Mouse (Mus musculus) stomach, embryonic 16.5 days (tissue): ENCODE measurements around the gene Cd40lg. TPM values are rescaled to one million over a fixed set of nuclear protein-coding genes. Genes with fewer than 3 reads are reported as not detected.

Source experiments
- ATAC-seq: fragments of 200-750 bp; cut with Nextera tagmentation; 2 replicates; pipeline ENCODE4 v1.8.0; 2017; ENCODE audit warnings: moderate number of reproducible peaks, moderate TSS enrichment; ENCODE audit not compliant: insufficient read depth, low FRiP score
- H3K27ac ChIP-seq: fragments of 300-500 bp; sonication (generic); 2 replicates; pipeline ENCODE4 v1.5.1; 2014; ENCODE audit warnings: low read length
- H3K27me3 ChIP-seq: fragments of 300-500 bp; sonication (generic); 2 replicates; pipeline ENCODE4 v1.6.1; 2014; ENCODE audit warnings: low read length, control low read depth, mixed read lengths; ENCODE audit not compliant: control insufficient read depth, insufficient read depth
- H3K36me3 ChIP-seq: fragments of 300-500 bp; sonication (generic); 2 replicates; pipeline ENCODE4 v1.6.1; 2014; ENCODE audit warnings: low read length; ENCODE audit not compliant: control insufficient read depth, insufficient read depth
- H3K4me1 ChIP-seq: fragments of 300-500 bp; sonication (generic); 2 replicates; pipeline ENCODE4 v1.6.1; 2014; ENCODE audit warnings: low read length, control low read depth, mixed read lengths; ENCODE audit not compliant: control insufficient read depth, insufficient read depth
- H3K4me2 ChIP-seq: fragments of 300-500 bp; sonication (generic); 2 replicates; pipeline ENCODE4 v1.6.1; 2014; ENCODE audit warnings: low read depth, low read length, mixed read lengths
- H3K4me3 ChIP-seq: fragments of 300-500 bp; sonication (generic); replicated peaks from 2 replicates; pipeline ENCODE4 v1.5.1; 2014; ENCODE audit warnings: mild to moderate bottlenecking, low read length
- H3K9ac ChIP-seq: fragments of 300-500 bp; sonication (generic); 2 replicates; pipeline ENCODE4 v1.6.1; 2014; ENCODE audit warnings: low read length
- H3K9me3 ChIP-seq: fragments of 300-500 bp; sonication (generic); replicated peaks from 2 replicates; pipeline ENCODE4 v1.6.1; 2016; ENCODE audit warnings: low read length, control low read depth; ENCODE audit not compliant: control insufficient read depth
- WGBS: fragments of 180-500 bp; shearing (Covaris S2); extraction: QIAGEN DNeasy Blood & Tissue Kit; methylation state at CpG from one replicate; pipeline ENCODE4 v1.1.7; 2014; 5-methylcytosine and 5-hydroxymethylcytosine counted together
- polyA plus RNA-seq: library from polyadenylated mRNA; unstranded; fragments of >200 nt; fragmentation: Nextera tagmentation; extraction: Ambion mirVana; gene quantifications from 2 replicates; pipeline ENCODE4 v1.2.1, GENCODE M21; 2015

Gene Cd40lg
- polyA plus RNA-seq, 1 experiment from 2014 or later = not detected

GRCm38 (mm10) chrX:57200397-57200796, 11.5 kb upstream of the Cd40lg start:
- Histone ChIP-seq H3K27me3 (no peaks in the 10 kb centered on the region), H3K4me1 (no peaks in the 10 kb centered on the region), H3K4me2 (no peak overlapping the region), H3K9me3 (no peaks in the 10 kb centered on the region), H3K27ac (no peak overlapping the region), H3K9ac (no peak overlapping the region), H3K4me3 (no peak overlapping the region), H3K36me3 (no peaks in the 10 kb centered on the region)
- ATAC-seq = no peak
- WGBS = 50% methylated on average over 2 of the region's 2 CpGs

GRCm38 (mm10) chrX:57210591-57210990, 1.4 kb upstream of the Cd40lg start:
- Histone ChIP-seq H3K36me3 (no peaks in the 10 kb centered on the region), H3K4me2 (no peak overlapping the region), H3K9ac (no peak overlapping the region), H3K9me3 (no peaks in the 10 kb centered on the region), H3K27ac (no peak overlapping the region), H3K27me3 (no peaks in the 10 kb centered on the region), H3K4me1 (no peaks in the 10 kb centered on the region), H3K4me3 (no peak overlapping the region)
- ATAC-seq = no peak
- WGBS = 80% methylated on average over 1 of the region's 1 CpGs

GRCm38 (mm10) chrX:57212862-57213261, 919 bp downstream of the Cd40lg start:
- ATAC-seq = no peak
- Histone ChIP-seq H3K4me1 (no peaks in the 10 kb centered on the region), H3K4me3 (no peak overlapping the region), H3K27me3 (no peaks in the 10 kb centered on the region), H3K4me2 (no peak overlapping the region), H3K9ac (no peak overlapping the region), H3K9me3 (no peaks in the 10 kb centered on the region), H3K36me3 (no peaks in the 10 kb centered on the region), H3K27ac (no peak overlapping the region)
- WGBS = 81% methylated on average over 3 of the region's 3 CpGs

- 80% methylated on average over 4 of the region's 4 CpGs for WGBS
These were observed 3.6 kb downstream of the Cd40lg start for GRCm38 (mm10) chrX:57215495-57215894.

GRCm38 (mm10) chrX:57216271-57216670, 4.3 kb downstream of the Cd40lg start:
- no peaks in the 10 kb centered on the region for H3K9me3 ChIP-seq
- H3K27me3 ChIP-seq = no peaks in the 10 kb centered on the region
- 56% methylated on average over 5 of the region's 5 CpGs for WGBS
- no peaks in the 10 kb centered on the region for H3K4me1 ChIP-seq
- no peaks in the 10 kb centered on the region for H3K36me3 ChIP-seq
- no peak for ATAC-seq
- H3K27ac ChIP-seq = no peak overlapping the region
- H3K4me3 ChIP-seq = no peak overlapping the region
- no peak overlapping the region for H3K9ac ChIP-seq
- H3K4me2 ChIP-seq = no peak overlapping the region

More at GRCm38 (mm10) chrX:57215495-57215894, 3.6 kb downstream of the Cd40lg start:
- Histone ChIP-seq H3K27me3 (no peaks in the 10 kb centered on the region), H3K27ac (no peak overlapping the region), H3K4me2 (no peak overlapping the region), H3K36me3 (no peaks in the 10 kb centered on the region), H3K4me3 (no peak overlapping the region), H3K9ac (no peak overlapping the region), H3K4me1 (no peaks in the 10 kb centered on the region), H3K9me3 (no peaks in the 10 kb centered on the region)
- no peak for ATAC-seq

- Histone ChIP-seq H3K36me3 (no peaks in the 10 kb centered on the region), H3K27me3 (no peaks in the 10 kb centered on the region), H3K4me1 (no peaks in the 10 kb centered on the region), H3K9me3 (no peaks in the 10 kb centered on the region), H3K9ac (no peak overlapping the region), H3K27ac (no peak overlapping the region), H3K4me2 (no peak overlapping the region), H3K4me3 (no peak overlapping the region)
- ATAC-seq = no peak
- 84% methylated on average over 5 of the region's 5 CpGs for WGBS
These were observed 7.6 kb downstream of the Cd40lg start for GRCm38 (mm10) chrX:57219563-57219962.

- H3K9me3 ChIP-seq = no peaks in the 10 kb centered on the region
- H3K4me1 ChIP-seq = no peaks in the 10 kb centered on the region
- no peaks in the 10 kb centered on the region for H3K36me3 ChIP-seq
- no peaks in the 10 kb centered on the region for H3K27me3 ChIP-seq
- 79% methylated on average over 3 of the region's 3 CpGs for WGBS
- no peak overlapping the region for H3K4me2 ChIP-seq
- no peak overlapping the region for H3K27ac ChIP-seq
- H3K4me3 ChIP-seq = no peak overlapping the region
- H3K9ac ChIP-seq = no peak overlapping the region
- ATAC-seq = no peak
These were observed 9.9 kb downstream of the Cd40lg start for GRCm38 (mm10) chrX:57221881-57222280.

DNA sequence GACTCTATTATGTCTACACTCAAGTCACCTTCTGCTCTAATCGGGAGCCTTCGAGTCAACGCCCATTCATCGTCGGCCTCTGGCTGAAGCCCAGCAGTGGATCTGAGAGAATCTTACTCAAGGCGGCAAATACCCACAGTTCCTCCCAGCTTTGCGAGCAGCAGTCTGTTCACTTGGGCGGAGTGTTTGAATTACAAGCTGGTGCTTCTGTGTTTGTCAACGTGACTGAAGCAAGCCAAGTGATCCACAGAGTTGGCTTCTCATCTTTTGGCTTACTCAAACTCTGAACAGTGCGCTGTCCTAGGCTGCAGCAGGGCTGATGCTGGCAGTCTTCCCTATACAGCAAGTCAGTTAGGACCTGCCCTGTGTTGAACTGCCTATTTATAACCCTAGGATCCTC, 11.4 kb downstream of the Cd40lg start:
- 87% methylated on average over 10 of the region's 10 CpGs for WGBS
- Histone ChIP-seq H3K4me3 (no peak overlapping the region), H3K27me3 (no peaks in the 10 kb centered on the region), H3K4me1 (no peaks in the 10 kb centered on the region), H3K36me3 (no peaks in the 10 kb centered on the region), H3K9me3 (no peaks in the 10 kb centered on the region), H3K27ac (no peak overlapping the region), H3K4me2 (no peak overlapping the region), H3K9ac (no peak overlapping the region)
- ATAC-seq = no peak

- no peak for ATAC-seq
- Histone ChIP-seq H3K9ac (no peak overlapping the region), H3K27ac (no peak overlapping the region), H3K4me1 (no peaks in the 10 kb centered on the region), H3K27me3 (no peaks in the 10 kb centered on the region), H3K9me3 (no peaks in the 10 kb centered on the region), H3K36me3 (no peaks in the 10 kb centered on the region), H3K4me2 (no peak overlapping the region), H3K4me3 (no peak overlapping the region)
- WGBS = 56% methylated on average over 2 of the region's 2 CpGs
These were observed 16.2 kb downstream of the Cd40lg start for GRCm38 (mm10) chrX:57228178-57228577.

GRCm38 (mm10) chrX:57233596-57233995, 21.7 kb downstream of the Cd40lg start:
- Histone ChIP-seq H3K36me3 (no peaks in the 10 kb centered on the region), H3K4me3 (no peak overlapping the region), H3K4me2 (no peak overlapping the region), H3K4me1 (no peaks in the 10 kb centered on the region), H3K9me3 (no peaks in the 10 kb centered on the region), H3K27me3 (no peaks in the 10 kb centered on the region), H3K9ac (no peak overlapping the region), H3K27ac (no peak overlapping the region)
- WGBS = 39% methylated on average over 2 of the region's 2 CpGs
- no peak for ATAC-seq
